Mouse (Mus musculus) forebrain, embryonic 11.5 days (tissue): ENCODE data around the gene Mlh3. TPM values are rescaled to one million over a fixed set of nuclear protein-coding genes. Genes with fewer than 3 reads are reported as not detected.

Experiments used
- ATAC-seq: fragments of 200-750 bp; cut with Nextera tagmentation; replicated peaks from 2 replicates; pipeline ENCODE4 v1.8.0; 2017; ENCODE audit warnings: moderate TSS enrichment; ENCODE audit not compliant: low FRiP score
- DNase-seq: peaks from one replicate; pipeline ENCODE4 v3.0.0-alpha.2; 2017; ENCODE audit warnings: low spot score
- H3K27ac ChIP-seq: fragments of 300-500 bp; sonication (generic); 2 replicates; pipeline ENCODE4 v1.5.1; 2014; ENCODE audit warnings: low read depth, low read length
- H3K27me3 ChIP-seq: fragments of 300-500 bp; sonication (generic); 2 replicates; pipeline ENCODE4 v1.6.1; 2014; ENCODE audit warnings: mild to moderate bottlenecking, low read length, mixed read lengths; ENCODE audit not compliant: control insufficient read depth, insufficient read depth
- H3K36me3 ChIP-seq: fragments of 300-500 bp; sonication (generic); 2 replicates; pipeline ENCODE4 v1.6.1; 2014; ENCODE audit warnings: mild to moderate bottlenecking, low read length, moderate library complexity, mixed read lengths; ENCODE audit not compliant: control insufficient read depth, insufficient read depth
- H3K4me1 ChIP-seq: fragments of 300-500 bp; sonication (generic); replicated peaks from 2 replicates; pipeline ENCODE4 v1.6.1; 2014; ENCODE audit warnings: low read length, mixed read lengths; ENCODE audit not compliant: control insufficient read depth, insufficient read depth
- H3K4me2 ChIP-seq: fragments of 300-500 bp; sonication (generic); 2 replicates; pipeline ENCODE4 v1.6.1; 2014; ENCODE audit warnings: low read depth, mild to moderate bottlenecking, low read length, moderate library complexity, mixed read lengths; ENCODE audit not compliant: severe bottlenecking
- H3K4me3 ChIP-seq: fragments of 300-500 bp; sonication (generic); 2 replicates; pipeline ENCODE4 v1.5.1; 2014; ENCODE audit warnings: low read depth, low read length
- H3K9ac ChIP-seq: fragments of 300-500 bp; sonication (generic); 2 replicates; pipeline ENCODE4 v1.6.1; 2014; ENCODE audit warnings: low read length
- H3K9me3 ChIP-seq: fragments of 300-500 bp; sonication (generic); 2 replicates; pipeline ENCODE4 v1.6.1; 2016; ENCODE audit warnings: low read length, mixed read lengths; ENCODE audit not compliant: control insufficient read depth
- WGBS: fragments of 180-500 bp; shearing (Covaris S2); extraction: QIAGEN DNeasy Blood & Tissue Kit; methylation state at CpG from one replicate; pipeline ENCODE4 v1.1.7; 2014; 5-methylcytosine and 5-hydroxymethylcytosine counted together
- polyA plus RNA-seq: library from polyadenylated mRNA; unstranded; fragments of >200 nt; fragmentation: Nextera tagmentation; extraction: Ambion mirVana; gene quantifications from 2 replicates; pipeline ENCODE4 v1.2.1, GENCODE M21; 2014

The Mlh3 gene
- 8.7 and 9.8 TPM in 2 replicates for polyA plus RNA-seq

- Histone ChIP-seq H3K9me3 (no peaks in the 10 kb centered on the region), H3K27ac (peak within 1 kb of the TSS; percentile 84), H3K9ac (peak within 1 kb of the TSS; percentile 78), H3K27me3 (no peaks in the 10 kb centered on the region), H3K4me2 (peak within 1 kb of the TSS; percentile 63), H3K4me3 (peak within 1 kb of the TSS; percentile 52), H3K36me3 (peaks cover 4% of the 10 kb centered on the region; the same call in 1 of the 2 replicates), H3K4me1 (no peaks in the 10 kb centered on the region; the same call in 1 of the 2 replicates)
- ATAC-seq (peak; percentile 96), DNase-seq (peak; percentile 91)
- under 1% methylated on average over 35 of the region's 35 CpGs for WGBS
Observed at GRCm38 (mm10) chr12:85270319-85270718, at the start of gene Mlh3. TSS of gene Mlh3 (minus strand) at chr12:85270599.

GRCm38 (mm10) chr12:85308651-85309050 is 38.3 kb upstream of the Mlh3 start:
- Histone ChIP-seq H3K4me3 (no peak overlapping the region), H3K27ac (no peak overlapping the region), H3K9me3 (no peaks in the 10 kb centered on the region), H3K36me3 (peaks cover 7% of the 10 kb centered on the region; the same call in 1 of the 2 replicates), H3K4me1 (no peaks in the 10 kb centered on the region), H3K4me2 (no peak overlapping the region), H3K9ac (no peak overlapping the region), H3K27me3 (no peaks in the 10 kb centered on the region)
- DNase-seq (no peak), ATAC-seq (no peak)
- WGBS, result 84% methylated on average over 3 of the region's 3 CpGs

- Histone ChIP-seq H3K9me3 (no peaks in the 10 kb centered on the region), H3K27me3 (no peaks in the 10 kb centered on the region), H3K36me3 (peaks cover 16% of the 10 kb centered on the region; the same call in 1 of the 2 replicates), H3K27ac (no peak overlapping the region), H3K9ac (no peak overlapping the region; the same call in 1 of the 2 replicates), H3K4me3 (no peak overlapping the region), H3K4me2 (no peak overlapping the region), H3K4me1 (no peaks in the 10 kb centered on the region)
- DNase-seq, result peak; percentile 86
- no peak; the same call in 1 of the 2 replicates for ATAC-seq
- 53% methylated on average over 16 of the region's 16 CpGs for WGBS
Observed at GRCm38 (mm10) chr12:85305247-85305892, 35.0 kb upstream of the Mlh3 start.

GRCm38 (mm10) chr12:85304725-85305124 is 34.3 kb upstream of the Mlh3 start:
- H3K27me3 ChIP-seq, result no peaks in the 10 kb centered on the region
- H3K9ac ChIP-seq, result no peak overlapping the region
- H3K36me3 ChIP-seq, result peaks cover 16% of the 10 kb centered on the region; the same call in 1 of the 2 replicates
- no peaks in the 10 kb centered on the region for H3K4me1 ChIP-seq
- 78% methylated on average over 4 of the region's 4 CpGs for WGBS
- H3K4me3 ChIP-seq, result no peak overlapping the region
- no peak for ATAC-seq
- no peak overlapping the region for H3K27ac ChIP-seq
- H3K4me2 ChIP-seq, result no peak overlapping the region
- no peak for DNase-seq
- H3K9me3 ChIP-seq, result no peaks in the 10 kb centered on the region

- no peak for ATAC-seq
- H3K36me3 ChIP-seq, result peaks cover 16% of the 10 kb centered on the region; the same call in 1 of the 2 replicates
- H3K9me3 ChIP-seq, result no peaks in the 10 kb centered on the region
- no peaks in the 10 kb centered on the region for H3K27me3 ChIP-seq
- H3K4me1 ChIP-seq, result no peaks in the 10 kb centered on the region
- H3K27ac ChIP-seq, result no peak overlapping the region
- H3K9ac ChIP-seq, result no peak overlapping the region
- 84% methylated on average over 2 of the region's 2 CpGs for WGBS
- DNase-seq, result no peak
- H3K4me3 ChIP-seq, result no peak overlapping the region
- no peak overlapping the region for H3K4me2 ChIP-seq
Observed at GRCm38 (mm10) chr12:85303256-85303655, 32.9 kb upstream of the Mlh3 start.

GRCm38 (mm10) chr12:85298835-85299180 is 28.4 kb upstream of the Mlh3 start:
- H3K9ac ChIP-seq, result no peak overlapping the region
- peaks cover 5% of the 10 kb centered on the region; the same call in 1 of the 2 replicates for H3K9me3 ChIP-seq
- 97% methylated on average over 1 of the region's 1 CpGs for whole genome bisulfite sequencing
- peaks cover 9% of the 10 kb centered on the region; the same call in 1 of the 2 replicates for H3K36me3 ChIP-seq
- no peaks in the 10 kb centered on the region for H3K27me3 ChIP-seq
- no peaks in the 10 kb centered on the region for H3K4me1 ChIP-seq
- H3K4me3 ChIP-seq, result no peak overlapping the region
- ATAC-seq, result no peak
- H3K27ac ChIP-seq, result no peak overlapping the region
- DNase-seq, result no peak
- no peak overlapping the region for H3K4me2 ChIP-seq

- Histone ChIP-seq H3K4me2 (no peak overlapping the region), H3K4me3 (no peak overlapping the region), H3K27ac (no peak overlapping the region), H3K9ac (no peak overlapping the region), H3K4me1 (no peaks in the 10 kb centered on the region), H3K9me3 (peaks cover 5% of the 10 kb centered on the region; the same call in 1 of the 2 replicates), H3K36me3 (peaks cover 9% of the 10 kb centered on the region; the same call in 1 of the 2 replicates), H3K27me3 (no peaks in the 10 kb centered on the region)
- ATAC-seq (no peak), DNase-seq (no peak)
- 89% methylated on average over 11 of the region's 11 CpGs for WGBS
Observed at GRCm38 (mm10) chr12:85298127-85298834, 27.9 kb upstream of the Mlh3 start.

GRCm38 (mm10) chr12:85297345-85297997 is 27.1 kb upstream of the Mlh3 start:
- H3K9ac ChIP-seq, result no peak overlapping the region
- no peak overlapping the region for H3K4me2 ChIP-seq
- peaks cover 5% of the 10 kb centered on the region; the same call in 1 of the 2 replicates for H3K9me3 ChIP-seq
- no peak overlapping the region for H3K4me3 ChIP-seq
- H3K27me3 ChIP-seq, result no peaks in the 10 kb centered on the region
- WGBS, result 82% methylated on average over 10 of the region's 10 CpGs
- H3K27ac ChIP-seq, result no peak overlapping the region
- H3K36me3 ChIP-seq, result peaks cover 9% of the 10 kb centered on the region; the same call in 1 of the 2 replicates
- no peak for ATAC-seq
- no peak for DNase-seq
- no peaks in the 10 kb centered on the region for H3K4me1 ChIP-seq
